Mouse (Mus musculus): ENCODE data around the gene Dtwd1. TPM values are rescaled to one million over a fixed set of nuclear protein-coding genes. Genes with fewer than 3 reads are reported as not detected.
A peak's percentile ranks its signal among the peaks of the same experiment; 100 is the strongest.
"Not testable (repeated sequence)": the region's sequence is repeated elsewhere in the genome, so short reads cannot be mapped to it uniquely, and the experiment has no call there.

Dtwd1 gene
- polyA plus RNA-seq (2016; fragmentation: Nextera tagmentation; extraction: Ambion mirVana), result 28.1 and 29.8 TPM in 2 replicates

DNA sequence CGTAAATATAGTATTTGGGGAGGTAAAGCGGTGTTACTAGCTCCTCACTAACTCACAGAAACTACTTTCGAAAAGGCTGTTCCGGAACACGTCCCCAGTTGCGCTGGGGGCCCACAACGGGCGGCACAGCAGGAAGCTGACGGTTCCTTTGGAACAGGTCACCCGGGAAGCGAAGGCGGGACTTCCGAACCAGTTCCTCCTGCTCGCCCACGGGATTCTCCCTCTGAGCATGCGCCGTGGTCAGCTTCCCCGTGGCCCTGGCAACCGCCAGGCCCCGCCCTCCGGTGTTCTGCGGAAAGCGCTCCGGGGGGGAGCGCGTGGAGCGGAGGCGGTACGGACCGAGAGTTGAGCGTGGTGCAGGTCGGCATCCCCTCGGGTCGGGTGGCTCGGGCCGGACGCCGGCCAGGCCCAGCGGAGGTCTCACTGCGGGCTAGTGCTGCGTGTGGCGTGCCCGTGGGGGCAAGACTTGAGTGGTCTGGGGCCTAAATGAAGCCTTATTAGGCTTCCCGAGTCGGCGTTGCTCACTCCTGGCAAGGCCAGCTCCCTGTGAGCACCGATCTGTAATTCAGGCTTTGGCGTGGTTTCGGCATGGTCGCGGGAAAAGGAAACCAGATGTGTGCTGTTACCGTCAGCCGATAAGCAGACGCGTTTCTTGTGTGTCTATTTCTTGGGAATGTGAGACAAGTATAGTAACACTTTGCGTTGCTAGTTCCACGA, at the start of gene Dtwd1, which contains the start of gene Fam227b:
TSS of gene Dtwd1 (plus strand) at position 287 of the 717 bp plus-strand sequence.
TSS of gene Fam227b (minus strand) at position 150 of the 717 bp plus-strand sequence.
- Histone ChIP-seq H3K27me3 (replicated peaks; ENCODE audit: low read depth, poor library complexity, severe bottlenecking) (no peaks in the 10 kb centered on the region), H3K4me3 (peak within 1 kb of the TSS; percentile 84), H3K27ac (replicated peaks) (peak within 1 kb of the TSS; percentile 98), H3K36me3 (replicated peaks) (peaks cover 19% of the 10 kb centered on the region), H3K9me3 (no peaks in the 10 kb centered on the region), H3K4me1 (0 out of 2 replicates have a peak, but pooled peaks cover 3% of the 10 kb centered on the region)
- under 1% methylated on average over 57 of the region's 57 CpGs for WGBS
- DNase-seq (ENCODE audit: low spot score), result peak; percentile 98

DNA sequence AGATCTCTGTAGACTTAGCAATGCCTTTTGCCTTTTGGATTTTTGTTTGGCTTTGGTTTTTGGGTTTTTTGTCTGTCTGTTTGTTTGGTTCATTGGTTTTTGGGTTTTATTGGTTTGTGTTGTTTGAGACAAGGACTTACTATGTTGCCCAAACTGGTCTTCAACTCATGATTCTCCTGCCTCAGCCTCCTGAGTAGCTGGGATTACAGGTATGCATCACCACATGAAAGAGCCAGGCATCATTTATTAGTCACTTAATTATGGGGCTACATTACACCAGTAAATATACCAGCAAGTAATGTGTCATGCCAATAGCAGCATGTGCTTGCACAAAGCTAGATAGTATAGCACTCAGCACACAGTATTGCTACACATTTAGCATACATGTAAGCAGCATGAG, 4.2 kb upstream of the Dtwd1 start:
- H3K4me3 ChIP-seq, result no peak overlapping the region
- H3K9me3 ChIP-seq, result no peaks in the 10 kb centered on the region
- no peak overlapping the region for H3K27ac ChIP-seq (replicated peaks)
- no peaks in the 10 kb centered on the region for H3K27me3 ChIP-seq (replicated peaks; ENCODE audit: low read depth, poor library complexity, severe bottlenecking)
- H3K36me3 ChIP-seq (replicated peaks), result no peaks in the 10 kb centered on the region
- no peak for DNase-seq (ENCODE audit: low spot score)
- H3K4me1 ChIP-seq, result no peaks in the 10 kb centered on the region

DNA sequence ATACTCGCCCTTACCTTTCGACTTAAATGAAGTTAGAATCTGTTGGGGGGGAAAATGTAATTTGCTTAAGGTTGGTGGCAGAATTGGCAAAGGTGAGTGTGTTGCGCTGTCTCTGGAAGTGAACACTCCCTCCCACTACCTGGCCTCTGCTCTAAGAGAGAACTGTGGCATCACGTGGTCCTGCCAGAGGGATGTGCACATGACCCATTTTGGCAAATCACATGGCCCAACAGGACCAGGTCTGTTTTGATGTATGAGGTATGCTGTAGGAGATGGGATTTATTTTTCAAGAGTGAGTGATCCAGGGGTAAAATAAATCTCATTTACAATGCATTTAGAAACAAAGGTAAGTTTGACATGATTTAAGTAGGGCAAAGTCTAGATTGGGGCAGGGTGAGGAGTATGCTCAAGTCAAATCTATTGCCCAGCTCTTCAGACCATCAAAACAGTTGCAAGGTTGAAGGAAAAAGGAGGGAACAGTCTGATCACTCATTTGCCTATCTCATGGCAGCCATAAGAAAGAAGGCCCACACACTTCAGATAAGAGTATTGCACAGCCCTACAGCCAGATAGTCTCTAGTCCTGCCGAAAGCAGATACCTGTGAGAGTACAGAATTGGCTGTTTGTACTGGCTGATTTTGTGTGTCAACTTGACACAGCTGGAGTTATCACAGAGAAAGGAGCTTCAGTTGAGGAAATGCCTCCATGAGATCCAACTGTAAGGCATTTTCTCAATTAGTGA, 13.5 kb downstream of the Dtwd1 start:
- Histone ChIP-seq H3K36me3 (replicated peaks) (peaks cover 55% of the 10 kb centered on the region), H3K9me3 (no peaks in the 10 kb centered on the region), H3K27ac (replicated peaks) (no peak overlapping the region), H3K4me3 (no peak overlapping the region), H3K4me1 (no peaks in the 10 kb centered on the region), H3K27me3 (replicated peaks; ENCODE audit: low read depth, poor library complexity, severe bottlenecking) (no peaks in the 10 kb centered on the region)
- no peak for DNase-seq (ENCODE audit: low spot score)
- WGBS, result 95% methylated on average over 5 of the region's 5 CpGs

GRCm38 (mm10) chr2:126166335-126166734, 14.4 kb downstream of the Dtwd1 start:
- H3K36me3 ChIP-seq (replicated peaks), result peaks cover 46% of the 10 kb centered on the region
- no peaks in the 10 kb centered on the region for H3K27me3 ChIP-seq (replicated peaks; ENCODE audit: low read depth, poor library complexity, severe bottlenecking)
- H3K4me3 ChIP-seq, result no peak overlapping the region
- H3K27ac ChIP-seq (replicated peaks), result no peak overlapping the region
- no peak for DNase-seq (ENCODE audit: low spot score)
- no peaks in the 10 kb centered on the region for H3K4me1 ChIP-seq
- H3K9me3 ChIP-seq, result no peaks in the 10 kb centered on the region

GRCm38 (mm10) chr2:126166848-126167617, 15.1 kb downstream of the Dtwd1 start:
- Histone ChIP-seq H3K4me3 (no peak overlapping the region), H3K27ac (replicated peaks) (no peak overlapping the region), H3K4me1 (no peaks in the 10 kb centered on the region), H3K36me3 (replicated peaks) (peaks cover 39% of the 10 kb centered on the region), H3K27me3 (replicated peaks; ENCODE audit: low read depth, poor library complexity, severe bottlenecking) (no peaks in the 10 kb centered on the region), H3K9me3 (no peaks in the 10 kb centered on the region)
- DNase-seq (ENCODE audit: low spot score), result no peak
- WGBS, result 90% methylated on average over 8 of the region's 8 CpGs

GRCm38 (mm10) chr2:126171427-126171826, 19.5 kb downstream of the Dtwd1 start:
- peaks cover 3% of the 10 kb centered on the region; the same call in 1 of the 2 replicates for H3K36me3 ChIP-seq (replicated peaks)
- no peak for DNase-seq (ENCODE audit: low spot score)
- H3K4me1 ChIP-seq, result no peaks in the 10 kb centered on the region
- H3K27me3 ChIP-seq (replicated peaks; ENCODE audit: low read depth, poor library complexity, severe bottlenecking), result no peaks in the 10 kb centered on the region
- no peak overlapping the region for H3K27ac ChIP-seq (replicated peaks)
- no peaks in the 10 kb centered on the region for H3K9me3 ChIP-seq
- no peak overlapping the region for H3K4me3 ChIP-seq
- WGBS, result 91% methylated on average over 1 of the region's 1 CpGs

- no peak overlapping the region for H3K4me3 ChIP-seq
- H3K4me1 ChIP-seq, result no peaks in the 10 kb centered on the region
- H3K27me3 ChIP-seq (replicated peaks; ENCODE audit: low read depth, poor library complexity, severe bottlenecking), result no peaks in the 10 kb centered on the region
- 81% methylated on average over 4 of the region's 4 CpGs for WGBS
- no peaks in the 10 kb centered on the region for H3K9me3 ChIP-seq
- no peak overlapping the region for H3K27ac ChIP-seq (replicated peaks)
- H3K36me3 ChIP-seq (replicated peaks), result no peaks in the 10 kb centered on the region
- no peak for DNase-seq (ENCODE audit: low spot score)
Observed at GRCm38 (mm10) chr2:126191306-126191705, 39.4 kb downstream of the Dtwd1 start.

GRCm38 (mm10) chr2:126192129-126192528, 40.2 kb downstream of the Dtwd1 start:
- Histone ChIP-seq H3K4me3 (no peak overlapping the region), H3K27ac (replicated peaks) (no peak overlapping the region), H3K4me1 (no peaks in the 10 kb centered on the region), H3K36me3 (replicated peaks) (no peaks in the 10 kb centered on the region), H3K27me3 (replicated peaks; ENCODE audit: low read depth, poor library complexity, severe bottlenecking) (no peaks in the 10 kb centered on the region), H3K9me3 (no peaks in the 10 kb centered on the region)
- DNase-seq (ENCODE audit: low spot score), result no peak
- 85% methylated on average over 2 of the region's 2 CpGs for WGBS

DNA sequence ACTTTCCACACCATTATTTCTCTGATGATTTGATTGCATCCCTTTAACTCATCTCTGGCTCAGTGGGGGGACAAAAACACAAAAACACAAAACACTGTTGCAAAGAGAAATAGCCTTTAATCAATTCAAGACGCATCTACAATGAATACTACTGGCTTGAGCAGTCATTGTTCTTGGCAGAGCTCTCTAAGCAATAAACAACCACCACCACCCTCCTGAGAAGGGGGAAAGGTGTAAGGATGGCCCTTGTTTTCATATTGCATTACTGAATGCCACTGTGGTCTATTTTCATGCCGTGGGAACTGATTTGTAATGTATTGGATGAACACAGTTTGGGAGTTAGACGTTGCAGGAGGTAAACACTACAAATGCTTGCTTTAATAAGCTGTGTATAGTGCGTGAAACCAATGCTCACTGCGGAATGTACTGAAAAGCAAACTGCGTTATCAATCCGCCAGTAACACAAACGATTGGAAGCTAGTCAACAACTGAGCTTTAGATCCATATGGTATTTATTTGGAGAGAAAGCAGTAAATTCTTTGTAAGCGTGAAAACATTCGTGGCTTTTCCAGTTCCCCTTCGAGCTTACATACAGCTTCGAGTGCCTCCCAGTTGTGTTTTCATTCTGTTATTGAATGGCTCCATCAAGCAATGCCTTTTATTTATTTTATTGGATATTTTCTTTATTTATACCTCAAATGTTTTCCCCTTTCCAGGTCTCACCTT, 43.9 kb downstream of the Dtwd1 start:
- no peak for DNase-seq (ENCODE audit: low spot score)
- Histone ChIP-seq H3K27me3 (replicated peaks; ENCODE audit: low read depth, poor library complexity, severe bottlenecking) (no peaks in the 10 kb centered on the region), H3K4me3 (no peak overlapping the region), H3K36me3 (replicated peaks) (no peaks in the 10 kb centered on the region), H3K4me1 (no peaks in the 10 kb centered on the region), H3K9me3 (no peaks in the 10 kb centered on the region), H3K27ac (replicated peaks) (no peak overlapping the region)
- 82% methylated on average over 12 of the region's 12 CpGs for WGBS

GRCm38 (mm10) chr2:126198971-126199370, 47.0 kb downstream of the Dtwd1 start:
- Histone ChIP-seq H3K27ac (replicated peaks) (no peak overlapping the region), H3K4me1 (no peaks in the 10 kb centered on the region), H3K4me3 (no peak overlapping the region), H3K36me3 (replicated peaks) (no peaks in the 10 kb centered on the region), H3K27me3 (replicated peaks; ENCODE audit: low read depth, poor library complexity, severe bottlenecking) (no peaks in the 10 kb centered on the region), H3K9me3 (no peaks in the 10 kb centered on the region)
- WGBS, result 88% methylated on average over 3 of the region's 3 CpGs
- DNase-seq (ENCODE audit: low spot score), result no peak

DNA sequence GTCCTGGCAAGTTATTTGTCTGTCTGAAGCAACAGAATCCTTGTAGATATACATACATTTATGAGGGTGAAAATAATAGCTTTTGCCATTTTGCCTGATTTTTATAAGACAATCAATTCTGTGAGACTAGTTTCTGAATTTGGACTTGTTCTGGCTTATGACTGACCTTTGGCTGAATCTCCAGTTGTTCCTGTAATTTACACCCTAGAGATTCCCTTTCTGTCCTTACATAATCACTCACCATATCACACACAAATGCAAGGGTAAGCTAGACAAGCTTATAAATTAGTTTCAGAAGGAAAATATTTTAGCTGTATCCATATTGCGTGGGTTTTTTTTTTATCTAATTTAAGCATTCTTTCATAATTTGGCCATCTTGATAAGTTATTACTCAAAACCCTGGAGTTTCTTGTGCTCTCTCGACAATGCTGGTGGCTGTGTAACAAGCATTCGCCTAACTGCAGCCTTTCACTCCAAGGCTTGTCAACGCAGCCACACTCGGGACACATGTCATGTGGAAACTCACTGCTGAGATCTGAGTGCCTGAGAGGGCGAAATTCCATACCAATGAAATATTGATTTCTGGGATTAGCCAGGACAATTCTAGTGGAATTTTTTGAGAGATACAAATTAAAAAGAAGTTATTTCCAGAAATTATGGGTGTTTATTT, 59.2 kb downstream of the Dtwd1 start:
- DNase-seq (ENCODE audit: low spot score), result no peak
- Histone ChIP-seq H3K4me3 (no peak overlapping the region), H3K4me1 (no peaks in the 10 kb centered on the region), H3K36me3 (replicated peaks) (no peaks in the 10 kb centered on the region), H3K9me3 (no peaks in the 10 kb centered on the region), H3K27ac (replicated peaks) (no peak overlapping the region), H3K27me3 (replicated peaks; ENCODE audit: low read depth, poor library complexity, severe bottlenecking) (no peaks in the 10 kb centered on the region)
- WGBS, result 86% methylated on average over 6 of the region's 6 CpGs

DNA sequence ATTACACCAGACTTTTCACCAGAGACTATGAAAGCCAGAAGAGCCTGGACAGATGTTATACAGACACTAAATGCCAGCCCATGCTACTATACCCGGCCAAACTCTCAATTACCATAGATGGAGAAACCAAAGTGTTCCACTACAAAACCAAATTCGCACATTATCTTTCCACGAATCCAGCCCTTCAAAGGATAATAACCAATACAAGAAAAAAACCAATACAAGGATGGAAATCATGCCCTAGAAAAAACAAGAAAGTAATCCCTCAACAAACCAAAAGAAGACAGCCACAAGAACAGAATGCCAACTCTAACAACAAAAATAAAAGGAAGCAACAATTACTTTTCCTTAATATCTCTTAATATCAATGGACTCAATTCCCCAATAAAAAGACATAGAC, 62.9 kb downstream of the Dtwd1 start, which contains the start of gene Gm17555:
TSS of gene Gm17555 (plus strand) at position 301 of the 400 bp plus-strand sequence.
- H3K4me3 ChIP-seq; DNase-seq (ENCODE audit: low spot score); H3K27ac ChIP-seq (replicated peaks); H3K9me3 ChIP-seq; H3K4me1 ChIP-seq; H3K36me3 ChIP-seq (replicated peaks); H3K27me3 ChIP-seq (replicated peaks; ENCODE audit: low read depth, poor library complexity, severe bottlenecking): not testable (repeated sequence)
- WGBS, result 92% methylated on average over 3 of the region's 3 CpGs
